Mouse (Mus musculus) forebrain, postnatal 0 days (tissue): ENCODE data around the gene Sc5d. TPM values are rescaled to one million over a fixed set of nuclear protein-coding genes. Genes with fewer than 3 reads are reported as not detected.

Experiments used
- ATAC-seq: fragments of 200-750 bp; cut with Nextera tagmentation; 2 replicates; pipeline ENCODE4 v1.8.0; 2017; ENCODE audit warnings: mild to moderate bottlenecking, moderate library complexity
- DNase-seq: peaks from one replicate; pipeline ENCODE4 v3.0.0-alpha.2; 2015
- H3K27ac ChIP-seq: fragments of 300-500 bp; sonication (generic); 2 replicates; pipeline ENCODE4 v1.5.1; 2014; ENCODE audit warnings: low read depth, mild to moderate bottlenecking, antibody characterized with exemption, low read length, moderate library complexity, mixed read lengths
- H3K27me3 ChIP-seq: fragments of 300-500 bp; sonication (generic); 2 replicates; pipeline ENCODE4 v1.6.1; 2014; ENCODE audit warnings: mild to moderate bottlenecking, low read length, mixed read lengths; ENCODE audit not compliant: insufficient read depth
- H3K36me3 ChIP-seq: fragments of 300-500 bp; sonication (generic); 2 replicates; pipeline ENCODE4 v1.6.1; 2014; ENCODE audit warnings: mild to moderate bottlenecking, moderate library complexity; ENCODE audit not compliant: insufficient read depth
- H3K4me1 ChIP-seq: fragments of 300-500 bp; sonication (generic); 2 replicates; pipeline ENCODE4 v1.6.1; 2014; ENCODE audit warnings: antibody characterized with exemption; ENCODE audit not compliant: insufficient read depth
- H3K4me2 ChIP-seq: fragments of 300-500 bp; sonication (generic); 2 replicates; pipeline ENCODE4 v1.6.1; 2014; ENCODE audit warnings: low read depth, mild to moderate bottlenecking, moderate library complexity
- H3K4me3 ChIP-seq: fragments of 300-500 bp; sonication (generic); 2 replicates; pipeline ENCODE4 v1.5.1; 2014; ENCODE audit warnings: low read depth, low read length, mixed read lengths
- H3K9ac ChIP-seq: fragments of 300-500 bp; sonication (generic); 2 replicates; pipeline ENCODE4 v1.6.1; 2014; ENCODE audit warnings: mild to moderate bottlenecking
- H3K9me3 ChIP-seq: fragments of 300-500 bp; sonication (generic); 2 replicates; pipeline ENCODE4 v1.6.1; 2016; ENCODE audit warnings: low read length
- CTCF ChIP-seq: sonication (generic); IDR thresholded peaks from 2 replicates; pipeline ENCODE4 v1.5.1; 2016; ENCODE audit warnings: antibody characterized with exemption, control low read depth, low read depth
- WGBS: fragments of 180-500 bp; shearing (Covaris S2); extraction: QIAGEN DNeasy Blood & Tissue Kit; methylation state at CpG from one replicate; pipeline ENCODE4 v1.1.7; 2014; 5-methylcytosine and 5-hydroxymethylcytosine counted together
- polyA plus RNA-seq: library from polyadenylated mRNA; unstranded; fragments of >200 nt; fragmentation: Nextera tagmentation; extraction: Ambion mirVana; gene quantifications from 2 replicates; pipeline ENCODE4 v1.2.1, GENCODE M21; 2015
- total RNA-seq: library from RNA; depleted of rRNA; stranded (reverse); fragments of >200 nt; gene quantifications from 2 replicates; pipeline ENCODE4 v1.2.3, GENCODE M21; 2014; rRNA removed

Sc5d gene
- total RNA-seq (37.2 and 48.6 TPM in 2 replicates), polyA plus RNA-seq (52.9 and 75.6 TPM in 2 replicates)

DNA sequence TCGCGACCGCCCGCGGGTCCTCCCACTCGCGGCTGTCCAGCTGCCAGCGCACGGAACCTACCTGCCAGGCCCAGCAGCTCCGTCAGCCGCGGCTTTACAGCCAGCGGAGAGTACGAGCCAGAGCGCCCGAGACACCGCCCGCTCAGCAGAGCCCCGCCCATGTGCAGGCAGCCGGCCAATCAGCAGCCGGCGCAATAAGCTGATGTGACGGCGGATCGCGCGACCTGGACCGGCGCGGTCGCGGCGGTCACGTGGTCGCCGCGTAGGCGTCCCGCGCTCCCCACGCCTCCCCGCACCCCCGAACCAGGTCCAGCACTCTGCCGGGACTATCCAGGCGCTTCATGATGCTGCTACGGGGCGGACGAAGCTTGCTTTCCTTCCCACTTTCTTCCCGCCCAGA lies at the start of gene Sc5d:
Gene Sc5d (minus strand): TSS at position 112 of the 400 bp plus-strand sequence.
- 0% methylated on average over 42 of the region's 49 CpGs for WGBS
- Histone ChIP-seq H3K4me3 (peak within 1 kb of the TSS; percentile 77), H3K4me1 (peaks cover 24% of the 10 kb centered on the region), H3K27me3 (no peaks in the 10 kb centered on the region), H3K27ac (peak within 1 kb of the TSS; percentile 88), H3K9me3 (no peaks in the 10 kb centered on the region), H3K36me3 (peaks cover 11% of the 10 kb centered on the region), H3K4me2 (peak within 1 kb of the TSS; percentile 68), H3K9ac (peak within 1 kb of the TSS; percentile 81)
- ATAC-seq (peak; percentile 99), DNase-seq (peak; percentile 97)
- TF ChIP-seq CTCF = no peak

GRCm38 (mm10) chr9:42311311-42311710 lies 47.3 kb upstream of the Sc5d start:
- DNase-seq (no peak), ATAC-seq (no peak)
- Histone ChIP-seq H3K9me3 (no peaks in the 10 kb centered on the region), H3K4me3 (no peak overlapping the region), H3K27me3 (no peaks in the 10 kb centered on the region), H3K9ac (no peak overlapping the region), H3K27ac (no peak overlapping the region), H3K36me3 (no peaks in the 10 kb centered on the region), H3K4me2 (no peak overlapping the region), H3K4me1 (no peaks in the 10 kb centered on the region)
- TF ChIP-seq CTCF = 0 out of 2 replicates have a peak, but pooled peaks have one; percentile 2
- WGBS = 89% methylated on average over 3 of the region's 3 CpGs

DNA sequence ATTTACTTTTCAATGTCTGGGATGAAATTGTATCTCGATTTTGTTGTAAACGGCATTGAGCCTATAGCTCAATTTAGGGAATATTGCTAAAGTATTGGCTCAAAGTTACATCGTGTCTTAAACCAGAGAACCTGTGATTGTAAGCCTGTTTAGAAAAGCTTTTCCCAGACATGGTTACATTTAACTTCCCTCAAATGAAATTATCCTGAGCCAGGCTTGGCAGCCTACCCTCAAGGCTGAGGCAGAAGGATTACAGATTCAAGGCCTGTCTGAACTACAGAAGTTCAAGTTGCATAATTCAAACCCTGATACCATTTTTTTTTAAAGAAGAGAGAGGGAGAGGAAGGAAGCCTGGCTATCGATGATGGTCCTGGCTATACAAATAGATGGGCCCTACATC lies 39.8 kb upstream of the Sc5d start:
- Histone ChIP-seq H3K27ac (no peak overlapping the region), H3K4me1 (no peaks in the 10 kb centered on the region), H3K36me3 (no peaks in the 10 kb centered on the region), H3K9me3 (no peaks in the 10 kb centered on the region), H3K9ac (no peak overlapping the region), H3K27me3 (no peaks in the 10 kb centered on the region), H3K4me3 (no peak overlapping the region), H3K4me2 (no peak overlapping the region)
- no peak for ATAC-seq
- no peak for TF ChIP-seq CTCF
- WGBS = 82% methylated on average over 4 of the region's 4 CpGs
- no peak for DNase-seq

DNA sequence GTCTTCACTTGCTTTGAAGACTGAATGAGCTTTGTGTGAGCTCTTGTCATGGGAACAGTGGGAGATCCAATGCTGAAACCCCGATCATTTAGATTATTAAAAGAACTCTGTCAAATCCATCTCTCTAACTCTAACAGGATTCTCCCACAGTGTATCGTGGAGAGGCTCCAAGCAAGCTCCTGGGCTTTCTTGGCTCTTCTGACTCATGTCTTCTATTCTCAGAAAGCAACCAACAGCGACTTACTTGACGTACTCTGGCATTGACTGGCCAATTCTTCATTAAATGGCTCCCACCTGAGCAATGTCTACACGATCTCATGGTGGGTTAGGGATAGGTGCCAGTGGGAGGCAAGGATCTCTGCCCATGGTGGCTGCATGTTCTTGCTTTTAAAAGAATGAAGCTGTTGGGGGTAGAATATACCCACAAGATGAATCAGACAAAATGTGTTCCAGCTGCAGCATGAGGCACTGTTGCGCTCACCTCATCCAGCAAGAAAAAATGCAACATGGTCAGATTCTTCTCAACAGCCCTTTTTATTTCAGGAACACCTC lies 37.1 kb upstream of the Sc5d start:
- Histone ChIP-seq H3K4me3 (no peak overlapping the region), H3K36me3 (no peaks in the 10 kb centered on the region), H3K9me3 (no peaks in the 10 kb centered on the region), H3K27me3 (no peaks in the 10 kb centered on the region), H3K9ac (no peak overlapping the region), H3K4me1 (no peaks in the 10 kb centered on the region), H3K27ac (no peak overlapping the region), H3K4me2 (no peak overlapping the region)
- DNase-seq (no peak), ATAC-seq (no peak)
- no peak for TF ChIP-seq CTCF
- WGBS = 80% methylated on average over 6 of the region's 6 CpGs

- WGBS = 93% methylated on average over 10 of the region's 10 CpGs
- Histone ChIP-seq H3K9me3 (no peaks in the 10 kb centered on the region), H3K4me1 (no peaks in the 10 kb centered on the region), H3K36me3 (no peaks in the 10 kb centered on the region), H3K27ac (no peak overlapping the region), H3K27me3 (no peaks in the 10 kb centered on the region), H3K9ac (no peak overlapping the region), H3K4me2 (no peak overlapping the region), H3K4me3 (no peak overlapping the region)
- no peak for ATAC-seq
- no peak for TF ChIP-seq CTCF
- DNase-seq = no peak
Observed at GRCm38 (mm10) chr9:42296297-42296922, 32.4 kb upstream of the Sc5d start.

- DNase-seq (no peak), ATAC-seq (no peak)
- no peak overlapping the region for H3K4me2 ChIP-seq
- no peak for TF ChIP-seq CTCF
- H3K27me3 ChIP-seq = no peaks in the 10 kb centered on the region
- WGBS = 79% methylated on average over 2 of the region's 2 CpGs
- H3K36me3 ChIP-seq = no peaks in the 10 kb centered on the region
- H3K27ac ChIP-seq = no peak overlapping the region
- H3K4me3 ChIP-seq = no peak overlapping the region
- H3K9ac ChIP-seq = no peak overlapping the region
- no peaks in the 10 kb centered on the region for H3K9me3 ChIP-seq
- H3K4me1 ChIP-seq = no peaks in the 10 kb centered on the region
Observed at GRCm38 (mm10) chr9:42294131-42294530, 30.1 kb upstream of the Sc5d start.

- Histone ChIP-seq H3K4me2 (no peak overlapping the region), H3K4me3 (no peak overlapping the region), H3K4me1 (no peaks in the 10 kb centered on the region), H3K9me3 (no peaks in the 10 kb centered on the region), H3K27me3 (no peaks in the 10 kb centered on the region), H3K9ac (no peak overlapping the region), H3K36me3 (no peaks in the 10 kb centered on the region), H3K27ac (no peak overlapping the region)
- TF ChIP-seq CTCF = no peak
- no peak for ATAC-seq
- DNase-seq = no peak
- WGBS = 72% methylated on average over 3 of the region's 3 CpGs
Observed at GRCm38 (mm10) chr9:42293596-42293995, 29.5 kb upstream of the Sc5d start.
